Mouse (Mus musculus): ENCODE results near the gene Hspb11.

The Hspb11 gene

GRCm38 (mm10) chr4:107253125-107254091, at the start of gene Hspb11, which contains the start of gene Lrrc42:
TSS of gene Hspb11 (plus strand) at chr4:107253593.
TSS of gene Lrrc42 (minus strand) at chr4:107253532.
- DNase-seq (ENCODE audit: extremely low spot score, low read depth, low spot score) = peak; percentile 72

- no peak for DNase-seq (ENCODE audit: extremely low spot score, low read depth, low spot score)
These were observed 46.4 kb upstream of the Hspb11 start for GRCm38 (mm10) chr4:107207016-107207415.

- DNase-seq (ENCODE audit: extremely low spot score, low read depth, low spot score) = no peak
These were observed 44.5 kb upstream of the Hspb11 start, which contains the start of gene Ldlrad1 for GRCm38 (mm10) chr4:107208880-107209279. TSS of gene Ldlrad1 (plus strand) at chr4:107209180.

GRCm38 (mm10) chr4:107210483-107211097, 42.8 kb upstream of the Hspb11 start:
- DNase-seq (ENCODE audit: extremely low spot score, low read depth, low spot score) = no peak

- DNase-seq (ENCODE audit: extremely low spot score, low read depth, low spot score) = no peak
These were observed 41.9 kb upstream of the Hspb11 start for GRCm38 (mm10) chr4:107211465-107211864.

GRCm38 (mm10) chr4:107211936-107212335, 41.5 kb upstream of the Hspb11 start:
- DNase-seq (ENCODE audit: extremely low spot score, low read depth, low spot score) = no peak

- DNase-seq (ENCODE audit: extremely low spot score, low read depth, low spot score) = no peak
These were observed 39.9 kb upstream of the Hspb11 start for GRCm38 (mm10) chr4:107213279-107214011.

GRCm38 (mm10) chr4:107217574-107217973, 35.8 kb upstream of the Hspb11 start:
- DNase-seq (ENCODE audit: extremely low spot score, low read depth, low spot score) = no peak

GRCm38 (mm10) chr4:107221524-107221923, 31.9 kb upstream of the Hspb11 start:
- DNase-seq (ENCODE audit: extremely low spot score, low read depth, low spot score) = no peak

GRCm38 (mm10) chr4:107223225-107224204, 29.9 kb upstream of the Hspb11 start:
- no peak for DNase-seq (ENCODE audit: extremely low spot score, low read depth, low spot score)

- DNase-seq (ENCODE audit: extremely low spot score, low read depth, low spot score) = no peak
These were observed 27.1 kb upstream of the Hspb11 start for GRCm38 (mm10) chr4:107226313-107226712.

- DNase-seq (ENCODE audit: extremely low spot score, low read depth, low spot score) = no peak
These were observed 21.2 kb upstream of the Hspb11 start for GRCm38 (mm10) chr4:107232219-107232618.

GRCm38 (mm10) chr4:107238253-107238652, 15.1 kb upstream of the Hspb11 start:
- DNase-seq (ENCODE audit: extremely low spot score, low read depth, low spot score) = no peak

GRCm38 (mm10) chr4:107240196-107240595, 13.2 kb upstream of the Hspb11 start:
- no peak for DNase-seq (ENCODE audit: extremely low spot score, low read depth, low spot score)

GRCm38 (mm10) chr4:107243365-107244333, 9.7 kb upstream of the Hspb11 start:
- no peak for DNase-seq (ENCODE audit: extremely low spot score, low read depth, low spot score)

GRCm38 (mm10) chr4:107245368-107245767, 8.0 kb upstream of the Hspb11 start:
- DNase-seq (ENCODE audit: extremely low spot score, low read depth, low spot score) = no peak

GRCm38 (mm10) chr4:107246040-107246439, 7.4 kb upstream of the Hspb11 start:
- no peak for DNase-seq (ENCODE audit: extremely low spot score, low read depth, low spot score)

GRCm38 (mm10) chr4:107247110-107247509, 6.3 kb upstream of the Hspb11 start:
- DNase-seq (ENCODE audit: extremely low spot score, low read depth, low spot score) = no peak

GRCm38 (mm10) chr4:107248061-107248460, 5.3 kb upstream of the Hspb11 start:
- DNase-seq (ENCODE audit: extremely low spot score, low read depth, low spot score) = no peak

All from hindlimb bud, embryonic 11.5 days (tissue).